Mouse (Mus musculus) heart, adult 2 months (tissue): ENCODE data around the gene Tln2. TPM values are rescaled to one million over a fixed set of nuclear protein-coding genes. Genes with fewer than 3 reads are reported as not detected.

Experiments
- DNase-seq, 2 experiments: peaks; one replicate each; pipeline ENCODE4 v3.0.0; 2021
- H3K27ac ChIP-seq: fragments of 200-600 bp; 2 replicates; pipeline ENCODE4 v1.8.1; 2022
- H3K27me3 ChIP-seq: fragments of 200-500 bp; 2 replicates; pipeline ENCODE4 v1.6.1; 2012; ENCODE audit warnings: mild to moderate bottlenecking, low read length, inconsistent platforms, mixed read lengths; ENCODE audit not compliant: control insufficient read depth, insufficient read depth
- H3K36me3 ChIP-seq: fragments of 200-500 bp; 2 replicates; pipeline ENCODE4 v1.6.1; 2012; ENCODE audit warnings: low read length, inconsistent platforms; ENCODE audit not compliant: control insufficient read depth, insufficient read depth
- H3K4me1 ChIP-seq: fragments of 200-500 bp; 2 replicates; pipeline ENCODE4 v1.6.1; 2011; ENCODE audit warnings: low read length; ENCODE audit not compliant: control insufficient read depth, insufficient read depth
- H3K4me3 ChIP-seq: fragments of 200-600 bp; 2 replicates; pipeline ENCODE4 v1.8.1; 2022
- H3K79me2 ChIP-seq: fragments of 200-500 bp; replicated peaks from 2 replicates; pipeline ENCODE4 v1.6.1; 2012; ENCODE audit warnings: mild to moderate bottlenecking, inconsistent platforms, low read length, moderate library complexity, mixed read lengths; ENCODE audit not compliant: control insufficient read depth, insufficient read depth
- H3K9ac ChIP-seq: fragments of 200-500 bp; 2 replicates; pipeline ENCODE4 v1.6.1; 2012; ENCODE audit warnings: low read depth, mild to moderate bottlenecking, control low read depth, inconsistent platforms, low read length, mixed read lengths
- CTCF ChIP-seq: fragments of 200-600 bp; IDR thresholded peaks from 2 replicates; pipeline ENCODE4 v1.8.1; 2022; ENCODE audit warnings: antibody characterized with exemption, mild to moderate bottlenecking, moderate library complexity
- EP300 ChIP-seq: fragments of 200-500 bp; IDR thresholded peaks from 2 replicates; pipeline ENCODE4 v1.6.1; 2011; ENCODE audit warnings: low read depth, low read length, control low read depth; ENCODE audit not compliant: insufficient read depth
- POLR2A ChIP-seq: fragments of 200-500 bp; IDR thresholded peaks from 2 replicates; pipeline ENCODE4 v1.6.1; 2011; ENCODE audit warnings: mild to moderate bottlenecking, low read depth, low read length, control low read depth; ENCODE audit not compliant: insufficient read depth
- WGBS: fragments of 180-500 bp; shearing (Covaris S2); methylation state at CpG from one replicate; pipeline ENCODE4 v1.1.7; 2018; 5-methylcytosine and 5-hydroxymethylcytosine counted together
- intact Hi-C: fragments of 180-260 bp; cut with DNase I; formaldehyde crosslinking; loops from one replicate; pipeline ENCODE4 v1.15.1; 2025
- polyA plus RNA-seq: library from polyadenylated mRNA; depleted of rRNA; stranded (reverse); fragments of >200 nt; gene quantifications from 2 replicates; pipeline ENCODE4 v1.2.3, GENCODE M21; 2012
- total RNA-seq, 2 experiments: library from RNA; stranded (reverse); gene quantifications; 2 replicates each; pipeline ENCODE4 v1.2.3; 2021

Tln2 gene
- total and polyA plus RNA-seq, 3 experiments = 20.1 to 78.2 (median 67.1) TPM

GRCm38 (mm10) chr9:67602347-67602746 lies 42.8 kb upstream of the Tln2 start:
- 84% methylated on average over 5 of the region's 5 CpGs for WGBS

GRCm38 (mm10) chr9:67595221-67595620 lies 35.7 kb upstream of the Tln2 start:
- 75% methylated on average over 5 of the region's 5 CpGs for WGBS
- intact Hi-C loops = no loop called here
- no peaks in the 10 kb centered on the region for H3K4me1 ChIP-seq
- H3K9ac ChIP-seq = no peak overlapping the region
- H3K27me3 ChIP-seq = no peaks in the 10 kb centered on the region
- TF ChIP-seq EP300 (no peak), CTCF (no peak), POLR2A (no peak)
- no peak overlapping the region for H3K27ac ChIP-seq
- DNase-seq = no peak
- H3K36me3 ChIP-seq = no peaks in the 10 kb centered on the region
- H3K4me3 ChIP-seq = no peak overlapping the region
- H3K79me2 ChIP-seq = no peaks in the 10 kb centered on the region

More at GRCm38 (mm10) chr9:67602347-67602746, 42.8 kb upstream of the Tln2 start:
- DNase-seq = no peak
- TF ChIP-seq POLR2A (no peak), CTCF (no peak), EP300 (no peak)
- no peak overlapping the region for H3K4me3 ChIP-seq
- no peaks in the 10 kb centered on the region for H3K36me3 ChIP-seq
- intact Hi-C loops = no loop called here
- H3K27me3 ChIP-seq = no peaks in the 10 kb centered on the region
- no peaks in the 10 kb centered on the region; the same call in 1 of the 2 replicates for H3K79me2 ChIP-seq
- H3K4me1 ChIP-seq = peaks cover 4% of the 10 kb centered on the region; the same call in 1 of the 2 replicates
- H3K27ac ChIP-seq = no peak overlapping the region
- no peak overlapping the region for H3K9ac ChIP-seq

GRCm38 (mm10) chr9:67593469-67594141 lies 34.1 kb upstream of the Tln2 start:
- intact Hi-C loops = no loop called here
- Histone ChIP-seq H3K27me3 (no peaks in the 10 kb centered on the region), H3K9ac (no peak overlapping the region), H3K4me1 (no peaks in the 10 kb centered on the region), H3K27ac (no peak overlapping the region), H3K4me3 (no peak overlapping the region), H3K79me2 (no peaks in the 10 kb centered on the region), H3K36me3 (no peaks in the 10 kb centered on the region)
- TF ChIP-seq POLR2A (no peak), EP300 (no peak), CTCF (no peak)
- DNase-seq = no peak
- 95% methylated on average over 9 of the region's 9 CpGs for WGBS

- WGBS = 86% methylated on average over 5 of the region's 5 CpGs
- DNase-seq = no peak
- no peak for TF ChIP-seq EP300
- no peak for TF ChIP-seq POLR2A
- no peak for TF ChIP-seq CTCF
Observed at GRCm38 (mm10) chr9:67592726-67593125, 33.2 kb upstream of the Tln2 start.

GRCm38 (mm10) chr9:67587111-67587510 lies 27.6 kb upstream of the Tln2 start:
- WGBS = 87% methylated on average over 3 of the region's 3 CpGs
- no peak for DNase-seq
- TF ChIP-seq CTCF (no peak), EP300 (no peak), POLR2A (no peak)
- Histone ChIP-seq H3K27ac (no peak overlapping the region), H3K79me2 (no peaks in the 10 kb centered on the region), H3K36me3 (no peaks in the 10 kb centered on the region), H3K4me3 (no peak overlapping the region), H3K4me1 (peaks cover 9% of the 10 kb centered on the region), H3K9ac (no peak overlapping the region), H3K27me3 (no peaks in the 10 kb centered on the region)
- intact Hi-C loops = no loop called here

More at GRCm38 (mm10) chr9:67592726-67593125, 33.2 kb upstream of the Tln2 start:
- intact Hi-C loops = no loop called here
- Histone ChIP-seq H3K36me3 (no peaks in the 10 kb centered on the region), H3K4me1 (no peaks in the 10 kb centered on the region), H3K27me3 (no peaks in the 10 kb centered on the region), H3K79me2 (no peaks in the 10 kb centered on the region), H3K27ac (no peak overlapping the region), H3K9ac (no peak overlapping the region), H3K4me3 (no peak overlapping the region)

GRCm38 (mm10) chr9:67586489-67586888 lies 27.0 kb upstream of the Tln2 start:
- Histone ChIP-seq H3K27ac (no peak overlapping the region), H3K9ac (no peak overlapping the region), H3K4me1 (peaks cover 12% of the 10 kb centered on the region), H3K4me3 (no peak overlapping the region), H3K36me3 (no peaks in the 10 kb centered on the region), H3K27me3 (no peaks in the 10 kb centered on the region), H3K79me2 (no peaks in the 10 kb centered on the region)
- TF ChIP-seq POLR2A (no peak), CTCF (no peak), EP300 (no peak)
- WGBS = 54% methylated on average over 1 of the region's 1 CpGs
- DNase-seq = peak in 1 of 2 experiments; percentile 27
- intact Hi-C loops = no loop called here
